Mouse (Mus musculus) lung, embryonic 14.5 days (tissue): ENCODE data around the gene Rpl38. TPM values are rescaled to one million over a fixed set of nuclear protein-coding genes. Genes with fewer than 3 reads are reported as not detected.

Experiments used
- ATAC-seq: fragments of 200-750 bp; cut with Nextera tagmentation; 2 replicates; pipeline ENCODE4 v1.8.0; 2017; ENCODE audit warnings: mild to moderate bottlenecking, moderate TSS enrichment, moderate library complexity; ENCODE audit not compliant: insufficient read depth
- DNase-seq: peaks from one replicate; pipeline ENCODE4 v3.0.0-alpha.2; 2015
- H3K27ac ChIP-seq: fragments of 300-500 bp; sonication (generic); 2 replicates; pipeline ENCODE4 v1.5.1; 2014; ENCODE audit warnings: low read depth, mild to moderate bottlenecking, moderate library complexity
- H3K27me3 ChIP-seq: fragments of 300-500 bp; sonication (generic); 2 replicates; pipeline ENCODE4 v1.6.1; 2014; ENCODE audit warnings: low read length, control low read depth; ENCODE audit not compliant: insufficient read depth
- H3K36me3 ChIP-seq: fragments of 300-500 bp; sonication (generic); 2 replicates; pipeline ENCODE4 v1.6.1; 2014; ENCODE audit warnings: control low read depth; ENCODE audit not compliant: insufficient read depth
- H3K4me1 ChIP-seq: fragments of 300-500 bp; sonication (generic); 2 replicates; pipeline ENCODE4 v1.6.1; 2014; ENCODE audit warnings: antibody characterized with exemption, control low read depth; ENCODE audit not compliant: insufficient read depth
- H3K4me2 ChIP-seq: fragments of 300-500 bp; sonication (generic); 2 replicates; pipeline ENCODE4 v1.6.1; 2014; ENCODE audit warnings: mild to moderate bottlenecking
- H3K4me3 ChIP-seq: fragments of 300-500 bp; sonication (generic); 2 replicates; pipeline ENCODE4 v1.5.1; 2014; ENCODE audit warnings: low read depth, low read length
- H3K9ac ChIP-seq: fragments of 300-500 bp; sonication (generic); 2 replicates; pipeline ENCODE4 v1.6.1; 2014
- H3K9me3 ChIP-seq: fragments of 300-500 bp; sonication (generic); 2 replicates; pipeline ENCODE4 v1.6.1; 2016; ENCODE audit warnings: low read depth, low read length, control low read depth
- CTCF ChIP-seq: IDR thresholded peaks from 2 replicates; pipeline ENCODE4 v1.5.1; 2016; ENCODE audit warnings: antibody characterized with exemption, low read depth
- WGBS: fragments of 180-500 bp; shearing (Covaris S2); extraction: QIAGEN DNeasy Blood & Tissue Kit; methylation state at CpG from one replicate; pipeline ENCODE4 v1.1.7; 2014; 5-methylcytosine and 5-hydroxymethylcytosine counted together
- polyA plus RNA-seq: library from polyadenylated mRNA; unstranded; fragments of >200 nt; fragmentation: Nextera tagmentation; extraction: Ambion mirVana; gene quantifications from 2 replicates; pipeline ENCODE4 v1.2.1, GENCODE M21; 2014

Gene Rpl38
- polyA plus RNA-seq, 1 experiment from 2014 or later, result 978 TPM

- Histone ChIP-seq H3K27me3 (no peaks in the 10 kb centered on the region), H3K4me3 (no peak overlapping the region), H3K9me3 (no peaks in the 10 kb centered on the region), H3K9ac (no peak overlapping the region), H3K36me3 (no peaks in the 10 kb centered on the region), H3K4me2 (no peak overlapping the region), H3K4me1 (peaks cover 7% of the 10 kb centered on the region), H3K27ac (no peak overlapping the region)
- 63% methylated on average over 14 of the region's 14 CpGs for WGBS
- TF ChIP-seq CTCF, result no peak
- peak; percentile 22 for ATAC-seq
- DNase-seq, result no peak
These were observed 16.5 kb downstream of the Rpl38 start for GRCm38 (mm10) chr11:114684627-114685373.

- H3K4me3 ChIP-seq, result no peak overlapping the region
- no peak overlapping the region for H3K27ac ChIP-seq
- DNase-seq, result no peak
- no peak for ATAC-seq
- no peaks in the 10 kb centered on the region for H3K9me3 ChIP-seq
- no peak overlapping the region for H3K4me2 ChIP-seq
- TF ChIP-seq CTCF, result no peak
- no peaks in the 10 kb centered on the region for H3K27me3 ChIP-seq
- 66% methylated on average over 9 of the region's 9 CpGs for WGBS
- no peaks in the 10 kb centered on the region for H3K36me3 ChIP-seq
- peaks cover 2% of the 10 kb centered on the region; the same call in 1 of the 2 replicates for H3K4me1 ChIP-seq
- H3K9ac ChIP-seq, result no peak overlapping the region
These were observed 17.3 kb downstream of the Rpl38 start for GRCm38 (mm10) chr11:114685526-114686040.

DNA sequence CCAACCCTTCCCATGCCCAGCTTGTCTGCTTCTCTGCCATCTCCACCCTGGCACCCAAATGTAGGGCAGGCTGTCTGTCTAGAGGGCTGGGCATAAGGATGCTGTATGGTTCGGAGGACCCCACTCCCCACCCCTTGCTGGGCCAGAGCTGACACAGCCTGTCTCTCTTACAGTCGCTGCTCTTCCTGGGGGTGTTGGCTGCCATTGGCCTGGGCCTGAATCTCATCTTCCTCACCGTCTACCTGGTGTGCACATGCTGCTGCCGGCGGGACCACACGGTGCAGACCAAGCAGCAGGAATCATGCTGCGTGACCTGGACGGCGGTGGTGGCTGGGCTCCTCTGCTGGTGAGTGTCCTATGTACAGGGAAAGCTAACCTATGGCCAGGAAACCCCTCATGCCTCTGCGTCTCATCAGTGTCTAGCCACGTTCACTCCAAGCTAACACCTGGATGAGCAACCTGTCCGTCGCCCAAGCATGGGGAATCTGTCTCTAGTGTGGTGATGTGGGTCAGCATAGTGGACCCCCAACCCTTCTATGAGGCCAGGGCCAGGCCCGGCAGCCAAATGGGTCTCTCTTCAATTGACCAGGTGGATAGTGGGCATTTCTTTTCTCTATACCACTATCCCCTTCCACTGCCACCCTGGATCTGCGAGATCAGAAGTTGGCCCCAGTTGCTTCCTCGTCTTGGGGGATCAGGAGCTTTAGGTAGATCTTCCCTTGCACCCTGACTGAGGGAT lies 18.1 kb downstream of the Rpl38 start:
- Histone ChIP-seq H3K9ac (no peak overlapping the region), H3K27me3 (no peaks in the 10 kb centered on the region), H3K4me2 (no peak overlapping the region), H3K4me3 (no peak overlapping the region), H3K36me3 (no peaks in the 10 kb centered on the region), H3K4me1 (no peaks in the 10 kb centered on the region), H3K27ac (no peak overlapping the region), H3K9me3 (no peaks in the 10 kb centered on the region)
- 89% methylated on average over 16 of the region's 16 CpGs for WGBS
- ATAC-seq (no peak), DNase-seq (no peak)
- TF ChIP-seq CTCF, result no peak

DNA sequence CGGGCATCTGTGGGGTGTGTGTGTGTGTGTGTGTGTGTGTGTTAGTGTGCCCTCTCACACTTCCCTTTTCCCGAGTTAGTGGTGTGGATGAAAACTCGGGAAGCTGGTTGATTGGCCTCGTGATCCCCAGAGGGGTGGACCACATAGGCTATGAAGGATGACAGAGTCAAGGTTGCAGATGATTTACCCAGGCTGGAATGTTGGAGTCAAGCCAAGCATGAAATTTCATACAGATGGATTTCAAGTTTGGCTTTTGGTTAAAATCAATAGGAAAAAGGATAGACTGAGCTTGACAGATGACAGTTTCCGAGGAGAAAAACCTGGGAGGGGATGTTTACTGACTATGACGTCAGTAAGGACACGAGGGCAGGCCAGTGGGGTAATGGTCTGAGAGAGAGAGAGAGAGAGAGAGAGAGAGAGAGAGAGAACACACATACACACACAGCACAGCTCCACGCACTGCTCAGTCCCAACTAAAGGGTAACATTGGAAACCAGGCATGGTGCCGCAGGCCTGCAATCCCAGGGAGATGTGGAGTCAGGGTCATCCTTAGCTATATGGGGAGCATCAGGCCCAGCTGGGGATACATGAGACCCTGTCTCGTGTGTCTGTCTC lies 19.4 kb downstream of the Rpl38 start:
- TF ChIP-seq CTCF, result no peak
- Histone ChIP-seq H3K27me3 (no peaks in the 10 kb centered on the region), H3K9ac (no peak overlapping the region), H3K4me2 (no peak overlapping the region), H3K9me3 (no peaks in the 10 kb centered on the region), H3K36me3 (no peaks in the 10 kb centered on the region), H3K27ac (peak overlapping the region; percentile 27; the same call in 1 of the 2 replicates), H3K4me3 (no peak overlapping the region), H3K4me1 (no peaks in the 10 kb centered on the region)
- DNase-seq (peak; percentile 73), ATAC-seq (peak; percentile 61)
- 14% methylated on average over 9 of the region's 10 CpGs for WGBS

- no peaks in the 10 kb centered on the region for H3K4me1 ChIP-seq
- WGBS, result 91% methylated on average over 2 of the region's 3 CpGs
- DNase-seq (no peak), ATAC-seq (no peak)
- no peak for TF ChIP-seq CTCF
- no peak overlapping the region for H3K27ac ChIP-seq
- no peak overlapping the region for H3K9ac ChIP-seq
- H3K4me2 ChIP-seq, result no peak overlapping the region
- H3K9me3 ChIP-seq, result no peaks in the 10 kb centered on the region
- H3K27me3 ChIP-seq, result no peaks in the 10 kb centered on the region
- H3K4me3 ChIP-seq, result no peak overlapping the region
- no peaks in the 10 kb centered on the region for H3K36me3 ChIP-seq
These were observed 20.4 kb downstream of the Rpl38 start for GRCm38 (mm10) chr11:114688729-114689128.

DNA sequence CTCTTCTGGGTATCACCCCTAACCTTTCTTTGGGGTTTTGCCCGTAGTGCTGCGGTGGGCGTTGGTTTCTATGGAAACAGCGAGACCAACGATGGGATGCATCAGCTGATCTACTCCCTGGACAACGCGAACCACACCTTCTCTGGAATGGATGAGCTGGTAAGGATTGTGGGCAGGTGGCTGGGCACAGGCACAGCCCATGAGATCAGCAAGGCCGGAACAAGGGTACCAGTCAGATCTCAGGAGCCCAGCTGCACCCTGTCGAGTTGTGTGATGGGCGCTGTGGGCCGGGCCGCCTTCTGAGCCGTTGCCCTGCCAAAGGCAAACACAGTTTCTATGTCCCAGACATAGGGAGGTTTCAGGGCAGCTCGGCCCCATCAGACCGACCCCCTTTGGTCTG lies 21.9 kb downstream of the Rpl38 start:
- Histone ChIP-seq H3K4me3 (no peak overlapping the region), H3K4me1 (no peaks in the 10 kb centered on the region), H3K4me2 (no peak overlapping the region), H3K9me3 (no peaks in the 10 kb centered on the region), H3K9ac (no peak overlapping the region), H3K27me3 (no peaks in the 10 kb centered on the region), H3K27ac (no peak overlapping the region), H3K36me3 (no peaks in the 10 kb centered on the region)
- TF ChIP-seq CTCF, result no peak
- WGBS, result 91% methylated on average over 15 of the region's 15 CpGs
- ATAC-seq (no peak), DNase-seq (no peak)
